Mouse (Mus musculus): ENCODE measurements around the gene Pkig. TPM values are rescaled to one million over a fixed set of nuclear protein-coding genes. Genes with fewer than 3 reads are reported as not detected.

Gene Pkig
- total and polyA plus RNA-seq, 3 experiments = 79.5 to 160 TPM; not detected in 1

GRCm38 (mm10) chr2:163697764-163698480, 39.7 kb downstream of the Pkig start:
- Histone ChIP-seq H3K79me2 (ENCODE audit: control insufficient read depth, insufficient read depth, low read length, poor library complexity) (peaks cover 24% of the 10 kb centered on the region), H3K9ac (ENCODE audit: control insufficient read depth, low read depth, low read length, poor library complexity, severe bottlenecking) (no peak overlapping the region), H3K36me3 (ENCODE audit: control insufficient read depth in 1 of 2, insufficient read depth in 2 of 2, low read length in 2 of 2) (peaks cover 0 to 51% of the 10 kb centered on the region in 2 experiments; a peak in 2 of 4 replicates), H3K27me3 (ENCODE audit: control insufficient read depth in 1 of 2, insufficient read depth in 2 of 2, low read length in 2 of 2) (no peaks in the 10 kb centered on the region), H3K4me3 (ENCODE audit: control insufficient read depth in 1 of 2, insufficient read depth in 1 of 2, low read depth in 2 of 2, low read length in 2 of 2) (no peak overlapping the region), H3K9me3 (replicated peaks; ENCODE audit: insufficient read depth, low read length) (no peaks in the 10 kb centered on the region), H3K27ac (ENCODE audit: control insufficient read depth, low read depth, low read length) (no peak overlapping the region), H3K4me1 (ENCODE audit: control insufficient read depth in 1 of 2, insufficient read depth in 2 of 2, low read length in 2 of 2) (peaks cover 33 to 51% of the 10 kb centered on the region in 2 experiments)
- no peak for DNase-seq (ENCODE audit: low read depth, low spot score)
- no peak for TF ChIP-seq MYB (IDR thresholded peaks at IDR 0.05; ENCODE audit: low read depth, low read length)
- TF ChIP-seq TAL1 (IDR thresholded peaks at IDR 0.05; ENCODE audit: low read length) = no peak
- no peak for TF ChIP-seq MAFK (IDR thresholded peaks at IDR 0.05; ENCODE audit: borderline replicate concordance, low read depth, low read length)
- no peak for TF ChIP-seq POLR2AphosphoS2 (IDR thresholded peaks at IDR 0.05; ENCODE audit: low read length)
- TF ChIP-seq E2F4 (IDR thresholded peaks at IDR 0.05; ENCODE audit: borderline replicate concordance, low read depth, low read length) = no peak
- no peak for TF ChIP-seq USF2 (IDR thresholded peaks at IDR 0.05; ENCODE audit: borderline replicate concordance in 1 of 2, insufficient read depth in 1 of 2, low read depth in 1 of 2, low read length in 2 of 2)

GRCm38 (mm10) chr2:163699078-163699780, 41.0 kb downstream of the Pkig start:
- Histone ChIP-seq H3K27me3 (ENCODE audit: control insufficient read depth in 1 of 2, insufficient read depth in 2 of 2, low read length in 2 of 2) (no peaks in the 10 kb centered on the region), H3K27ac (ENCODE audit: control insufficient read depth, low read depth, low read length) (peak overlapping the region; percentile 51), H3K9me3 (replicated peaks; ENCODE audit: insufficient read depth, low read length) (no peaks in the 10 kb centered on the region), H3K79me2 (ENCODE audit: control insufficient read depth, insufficient read depth, low read length, poor library complexity) (peaks cover 16% of the 10 kb centered on the region), H3K4me1 (ENCODE audit: control insufficient read depth in 1 of 2, insufficient read depth in 2 of 2, low read length in 2 of 2) (peaks cover 23 to 39% of the 10 kb centered on the region in 2 experiments), H3K4me3 (ENCODE audit: control insufficient read depth in 1 of 2, insufficient read depth in 1 of 2, low read depth in 2 of 2, low read length in 2 of 2) (no peak overlapping the region), H3K9ac (ENCODE audit: control insufficient read depth, low read depth, low read length, poor library complexity, severe bottlenecking) (0 out of 2 replicates have a peak overlapping the region, but pooled peaks have one; percentile 8), H3K36me3 (ENCODE audit: control insufficient read depth in 1 of 2, insufficient read depth in 2 of 2, low read length in 2 of 2) (peaks cover 2 to 43% of the 10 kb centered on the region in 2 experiments; a peak in 2 of 4 replicates)
- DNase-seq (ENCODE audit: low read depth, low spot score) = peak; percentile 68
- no peak for TF ChIP-seq POLR2AphosphoS5 (IDR thresholded peaks at IDR 0.05; ENCODE audit: borderline replicate concordance, low read depth, low read length)
- TF ChIP-seq UBTF (IDR thresholded peaks at IDR 0.05; ENCODE audit: borderline replicate concordance, insufficient read depth, low read depth, low read length) = no peak
- TF ChIP-seq MYC (IDR thresholded peaks at IDR 0.05; ENCODE audit: low read depth, low read length) = peak; percentile 76
- TF ChIP-seq ELF1 (IDR thresholded peaks at IDR 0.05; ENCODE audit: low read depth, low read length) = no peak
- no peak for TF ChIP-seq CHD1 (IDR thresholded peaks at IDR 0.05; ENCODE audit: low read depth, low read length)
- TF ChIP-seq POLR2AphosphoS2 (IDR thresholded peaks at IDR 0.05; ENCODE audit: low read length) = no peak
- TF ChIP-seq ZKSCAN1 (IDR thresholded peaks at IDR 0.05; ENCODE audit: low read depth, low read length) = no peak
- TF ChIP-seq NRF1 (IDR thresholded peaks at IDR 0.05; ENCODE audit: insufficient read depth, low read depth, low read length, poor library complexity, severe bottlenecking) = no peak
- no peak for TF ChIP-seq ZNF384 (IDR thresholded peaks at IDR 0.05; ENCODE audit: low read depth, low read length)
- no peak for TF ChIP-seq ZC3H11A (IDR thresholded peaks at IDR 0.05; ENCODE audit: low read depth, low read length)
- TF ChIP-seq E2F4 (IDR thresholded peaks at IDR 0.05; ENCODE audit: borderline replicate concordance, low read depth, low read length) = no peak
- TF ChIP-seq USF1 (IDR thresholded peaks at IDR 0.05; ENCODE audit: low read depth, low read length) = no peak
- TF ChIP-seq TCF12 (IDR thresholded peaks at IDR 0.05; ENCODE audit: low read depth, low read length) = no peak
- no peak for TF ChIP-seq TBP (IDR thresholded peaks at IDR 0.05; ENCODE audit: low read depth, low read length)
- TF ChIP-seq ZMIZ1 (IDR thresholded peaks at IDR 0.05; ENCODE audit: low read depth, low read length) = no peak
- TF ChIP-seq KAT2A (conservative IDR thresholded peaks at IDR 0.05; ENCODE audit: low read depth, low read length) = no peak
- no peak for TF ChIP-seq POLR2A (IDR thresholded peaks at IDR 0.05; ENCODE audit: control insufficient read depth in 1 of 2, insufficient read depth in 1 of 2, low read depth in 1 of 2, low read length in 2 of 2, poor library complexity in 1 of 2)
- no peak for TF ChIP-seq RCOR1 (IDR thresholded peaks at IDR 0.05; ENCODE audit: low read depth, low read length)
- TF ChIP-seq GABPA (IDR thresholded peaks at IDR 0.05; ENCODE audit: low read depth, low read length) = no peak
- no peak for TF ChIP-seq CTCF (IDR thresholded peaks at IDR 0.05 in 2 of 3, conservative IDR thresholded peaks at IDR 0.05 in 1 of 3; ENCODE audit: control insufficient read depth in 1 of 3, insufficient read depth in 1 of 3, low read depth in 2 of 3, low read length in 3 of 3, poor library complexity in 1 of 3, severe bottlenecking in 1 of 3)
- no peak for TF ChIP-seq TAL1 (IDR thresholded peaks at IDR 0.05; ENCODE audit: low read length)
- no peak for TF ChIP-seq SMC3 (IDR thresholded peaks at IDR 0.05; ENCODE audit: low read depth, low read length)
- TF ChIP-seq MYB (IDR thresholded peaks at IDR 0.05; ENCODE audit: low read depth, low read length) = no peak
- no peak for TF ChIP-seq RAD21 (IDR thresholded peaks at IDR 0.05; ENCODE audit: low read depth, low read length)
- TF ChIP-seq MAFK (IDR thresholded peaks at IDR 0.05; ENCODE audit: borderline replicate concordance, low read depth, low read length) = no peak
- peak; percentile 12 to 57; a peak in 2 of 4 replicates for TF ChIP-seq EP300 (IDR thresholded peaks at IDR 0.05; ENCODE audit: low read depth in 1 of 2, low read length in 2 of 2)
- TF ChIP-seq USF2 (IDR thresholded peaks at IDR 0.05; ENCODE audit: borderline replicate concordance in 1 of 2, insufficient read depth in 1 of 2, low read depth in 1 of 2, low read length in 2 of 2) = no peak
